Mouse (Mus musculus): ENCODE data around the gene Etl4. TPM values are rescaled to one million over a fixed set of nuclear protein-coding genes. Genes with fewer than 3 reads are reported as not detected.

The Etl4 gene
- polyA plus RNA-seq, 1 experiment from 2014 or later = 7.3 TPM

DNA sequence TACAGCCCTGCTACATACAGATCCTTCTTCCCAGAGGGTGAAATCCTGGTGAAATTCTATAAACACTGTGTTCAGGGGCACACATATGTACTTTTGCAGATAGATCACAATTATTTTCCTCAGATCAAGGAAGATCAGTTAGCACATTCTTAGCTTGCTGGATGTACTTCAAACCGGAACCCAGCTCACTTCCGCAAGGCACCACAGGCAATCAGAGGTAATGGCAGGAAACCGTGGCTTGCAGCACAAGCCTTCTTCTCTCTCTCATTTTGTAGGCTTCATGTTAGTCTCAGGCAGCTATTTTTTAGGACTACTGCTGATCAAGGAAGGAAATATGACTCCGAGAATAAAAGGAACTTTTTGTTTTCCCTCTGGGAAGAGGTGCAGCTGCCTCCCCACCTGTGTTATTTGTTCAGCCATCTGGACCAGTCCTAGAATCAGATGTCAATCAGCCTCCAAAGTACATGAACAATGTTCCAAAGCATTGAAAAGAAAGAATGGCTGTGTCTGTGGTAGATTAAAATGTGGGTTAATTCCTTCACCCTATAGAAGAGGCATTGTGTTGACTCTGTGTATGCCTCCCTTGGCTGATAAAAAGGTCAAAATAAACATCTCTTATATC, 338.6 kb downstream of the Etl4 start:
- H3K27me3 ChIP-seq (ENCODE audit: control insufficient read depth, insufficient read depth, low read length) = no peaks in the 10 kb centered on the region
- ATAC-seq (ENCODE audit: low read depth) = no peak
- H3K9me3 ChIP-seq (ENCODE audit: control insufficient read depth, low read length) = no peaks in the 10 kb centered on the region
- WGBS = 61% methylated on average over 4 of the region's 4 CpGs
- H3K4me3 ChIP-seq (ENCODE audit: low read depth, low read length) = no peak overlapping the region
- no peak overlapping the region for H3K9ac ChIP-seq (replicated peaks; ENCODE audit: low read depth, low read length)
- H3K4me2 ChIP-seq (ENCODE audit: low read depth, low read length) = no peak overlapping the region
- no peak overlapping the region for H3K27ac ChIP-seq (ENCODE audit: low read depth, low read length)
- H3K36me3 ChIP-seq (ENCODE audit: control insufficient read depth, insufficient read depth, low read length) = no peaks in the 10 kb centered on the region
- no peaks in the 10 kb centered on the region for H3K4me1 ChIP-seq (ENCODE audit: control insufficient read depth, insufficient read depth, low read length)

DNA sequence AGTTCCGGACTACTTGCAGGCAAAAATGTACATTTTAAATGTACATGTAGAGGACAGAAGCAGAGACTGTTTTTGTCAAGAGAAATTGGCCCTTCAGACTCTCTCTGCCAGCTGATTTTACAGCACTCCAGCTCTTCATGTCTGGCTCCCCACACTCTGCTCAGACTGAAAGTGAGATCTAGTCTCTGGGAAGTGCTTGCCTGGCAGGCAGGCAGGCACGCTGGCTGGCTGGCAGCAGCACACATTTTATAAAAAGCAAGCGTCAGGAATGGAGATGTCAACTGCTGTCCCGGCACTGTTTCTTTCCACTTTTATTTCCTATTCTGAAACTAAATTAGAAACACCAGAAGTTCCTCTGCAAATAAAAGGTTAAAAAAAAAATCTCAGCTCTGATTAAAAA, 339.8 kb downstream of the Etl4 start:
- Histone ChIP-seq H3K4me3 (ENCODE audit: low read depth, low read length) (no peak overlapping the region), H3K36me3 (ENCODE audit: control insufficient read depth, insufficient read depth, low read length) (no peaks in the 10 kb centered on the region), H3K4me1 (ENCODE audit: control insufficient read depth, insufficient read depth, low read length) (no peaks in the 10 kb centered on the region), H3K27ac (ENCODE audit: low read depth, low read length) (no peak overlapping the region), H3K27me3 (ENCODE audit: control insufficient read depth, insufficient read depth, low read length) (no peaks in the 10 kb centered on the region), H3K9me3 (ENCODE audit: control insufficient read depth, low read length) (no peaks in the 10 kb centered on the region), H3K4me2 (ENCODE audit: low read depth, low read length) (no peak overlapping the region), H3K9ac (replicated peaks; ENCODE audit: low read depth, low read length) (no peak overlapping the region)
- ATAC-seq (ENCODE audit: low read depth) = no peak
- WGBS = 59% methylated on average over 4 of the region's 4 CpGs

DNA sequence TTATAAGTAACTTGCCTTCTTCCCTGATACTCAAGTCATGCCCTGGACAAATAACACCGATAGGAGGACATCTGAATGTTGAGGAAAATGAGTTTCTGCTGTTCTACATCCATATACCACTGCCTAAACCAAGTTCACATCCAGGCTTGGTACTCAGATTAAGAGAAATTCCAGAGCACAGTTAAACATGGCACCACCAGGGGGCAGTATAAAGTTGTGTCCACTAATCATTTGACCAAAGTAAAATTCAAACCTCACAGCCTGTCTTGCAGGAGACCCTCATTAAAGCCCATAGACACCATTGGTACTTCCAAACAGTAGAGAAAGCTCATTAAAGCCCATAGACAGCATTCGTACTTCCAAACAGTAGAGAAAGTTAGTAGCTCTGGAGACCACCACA, 366.5 kb downstream of the Etl4 start:
- Histone ChIP-seq H3K9ac (replicated peaks; ENCODE audit: low read depth, low read length) (no peak overlapping the region), H3K27me3 (ENCODE audit: control insufficient read depth, insufficient read depth, low read length) (no peaks in the 10 kb centered on the region), H3K27ac (ENCODE audit: low read depth, low read length) (no peak overlapping the region), H3K4me3 (ENCODE audit: low read depth, low read length) (no peak overlapping the region), H3K36me3 (ENCODE audit: control insufficient read depth, insufficient read depth, low read length) (no peaks in the 10 kb centered on the region), H3K9me3 (ENCODE audit: control insufficient read depth, low read length) (no peaks in the 10 kb centered on the region), H3K4me2 (ENCODE audit: low read depth, low read length) (no peak overlapping the region), H3K4me1 (ENCODE audit: control insufficient read depth, insufficient read depth, low read length) (no peaks in the 10 kb centered on the region)
- WGBS = 49% methylated on average over 2 of the region's 2 CpGs
- peak; percentile 11; the same call in 1 of the 2 replicates for ATAC-seq (ENCODE audit: low read depth)

DNA sequence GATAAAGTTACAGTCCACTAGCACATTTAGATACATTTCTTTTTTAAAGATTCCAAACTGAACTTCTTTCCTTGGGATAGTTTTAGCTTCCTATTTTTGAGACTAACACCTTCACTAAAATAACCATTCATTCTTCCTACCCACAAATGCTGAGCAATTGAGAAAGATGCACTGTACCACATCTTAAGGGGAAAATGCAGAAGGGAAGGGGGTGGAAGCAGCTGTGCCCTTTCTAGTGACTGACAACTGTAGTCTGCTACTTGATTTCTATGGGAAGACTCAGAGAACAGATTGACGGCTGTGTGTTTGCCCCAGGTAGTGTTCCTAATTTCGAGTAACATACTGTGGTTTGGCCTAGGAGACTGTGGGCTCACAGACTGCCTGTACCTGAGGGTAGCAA, 372.3 kb downstream of the Etl4 start:
- no peak overlapping the region for H3K4me2 ChIP-seq (ENCODE audit: low read depth, low read length)
- 75% methylated on average over 2 of the region's 2 CpGs for WGBS
- no peaks in the 10 kb centered on the region for H3K27me3 ChIP-seq (ENCODE audit: control insufficient read depth, insufficient read depth, low read length)
- H3K9ac ChIP-seq (replicated peaks; ENCODE audit: low read depth, low read length) = no peak overlapping the region
- no peaks in the 10 kb centered on the region for H3K4me1 ChIP-seq (ENCODE audit: control insufficient read depth, insufficient read depth, low read length)
- no peaks in the 10 kb centered on the region for H3K36me3 ChIP-seq (ENCODE audit: control insufficient read depth, insufficient read depth, low read length)
- no peaks in the 10 kb centered on the region for H3K9me3 ChIP-seq (ENCODE audit: control insufficient read depth, low read length)
- no peak for ATAC-seq (ENCODE audit: low read depth)
- H3K4me3 ChIP-seq (ENCODE audit: low read depth, low read length) = no peak overlapping the region
- no peak overlapping the region for H3K27ac ChIP-seq (ENCODE audit: low read depth, low read length)

DNA sequence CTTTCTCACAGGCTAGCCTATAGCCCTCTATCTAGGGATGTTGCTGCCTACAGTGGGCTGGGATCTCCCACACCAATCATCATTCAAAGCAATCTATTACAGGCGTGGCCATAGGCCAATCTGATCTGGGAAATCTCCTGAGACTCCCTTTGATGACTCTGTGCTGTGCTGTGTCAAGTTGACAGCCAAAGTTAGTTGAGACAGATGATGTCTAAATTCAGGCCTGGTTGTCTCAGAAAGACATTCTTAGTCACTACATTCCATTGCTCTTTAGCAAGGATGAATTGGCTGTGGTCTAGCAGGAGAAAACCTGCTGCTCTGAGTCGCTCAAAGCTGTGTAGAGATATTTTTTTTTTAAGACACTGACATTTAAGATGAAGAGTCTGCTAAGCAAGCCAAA, 374.8 kb downstream of the Etl4 start:
- no peaks in the 10 kb centered on the region for H3K27me3 ChIP-seq (ENCODE audit: control insufficient read depth, insufficient read depth, low read length)
- H3K36me3 ChIP-seq (ENCODE audit: control insufficient read depth, insufficient read depth, low read length) = no peaks in the 10 kb centered on the region
- H3K9ac ChIP-seq (replicated peaks; ENCODE audit: low read depth, low read length) = no peak overlapping the region
- no peak overlapping the region for H3K4me3 ChIP-seq (ENCODE audit: low read depth, low read length)
- no peak overlapping the region for H3K4me2 ChIP-seq (ENCODE audit: low read depth, low read length)
- no peak for ATAC-seq (ENCODE audit: low read depth)
- no peaks in the 10 kb centered on the region for H3K9me3 ChIP-seq (ENCODE audit: control insufficient read depth, low read length)
- WGBS = 86% methylated on average over 2 of the region's 2 CpGs
- no peaks in the 10 kb centered on the region for H3K4me1 ChIP-seq (ENCODE audit: control insufficient read depth, insufficient read depth, low read length)
- H3K27ac ChIP-seq (ENCODE audit: low read depth, low read length) = no peak overlapping the region

DNA sequence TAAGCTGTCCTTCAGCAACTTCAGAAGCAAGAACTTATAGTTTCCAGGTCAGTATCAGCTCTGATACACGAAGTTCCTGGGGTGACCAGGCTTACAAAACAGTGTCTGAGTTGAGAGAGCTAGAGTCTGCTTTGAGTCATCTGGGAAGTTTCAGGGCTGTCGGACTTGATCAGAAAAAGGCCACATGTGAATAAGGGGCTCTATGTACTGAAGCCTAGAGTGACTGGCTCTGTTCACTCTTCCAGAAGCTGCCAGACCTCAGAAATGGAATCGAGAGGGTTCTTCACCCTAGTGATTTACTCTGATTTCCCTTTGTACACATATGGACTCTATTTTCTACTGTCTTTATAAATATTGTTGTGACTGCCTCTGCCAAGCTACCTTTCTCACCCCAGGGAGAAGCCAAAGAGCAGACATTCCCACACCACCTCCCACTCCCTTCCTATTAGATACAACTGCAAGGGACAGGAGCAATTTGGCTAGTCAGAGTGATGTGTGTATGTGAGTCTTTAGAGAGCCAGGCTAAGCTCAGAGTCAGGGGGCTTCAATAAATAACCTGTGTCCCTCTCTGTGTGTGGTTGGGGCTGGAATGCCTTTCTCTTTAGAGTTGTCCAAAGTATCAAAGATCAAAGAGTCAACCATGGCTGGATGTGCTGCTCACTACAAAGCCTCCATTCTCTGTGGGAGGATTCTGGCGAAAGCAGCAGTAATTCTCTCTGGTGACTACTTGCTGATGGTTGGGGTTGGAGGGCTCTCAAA, 381.6 kb downstream of the Etl4 start:
- H3K36me3 ChIP-seq (ENCODE audit: control insufficient read depth, insufficient read depth, low read length) = no peaks in the 10 kb centered on the region
- H3K4me1 ChIP-seq (ENCODE audit: control insufficient read depth, insufficient read depth, low read length) = no peaks in the 10 kb centered on the region
- 38% methylated on average over 4 of the region's 4 CpGs for WGBS
- H3K27me3 ChIP-seq (ENCODE audit: control insufficient read depth, insufficient read depth, low read length) = no peaks in the 10 kb centered on the region
- 0 out of 2 replicates have a peak, but pooled peaks have one; percentile 51 for ATAC-seq (ENCODE audit: low read depth)
- no peaks in the 10 kb centered on the region for H3K9me3 ChIP-seq (ENCODE audit: control insufficient read depth, low read length)
- H3K9ac ChIP-seq (replicated peaks; ENCODE audit: low read depth, low read length) = no peak overlapping the region
- H3K4me3 ChIP-seq (ENCODE audit: low read depth, low read length) = no peak overlapping the region
- no peak overlapping the region for H3K4me2 ChIP-seq (ENCODE audit: low read depth, low read length)
- no peak overlapping the region for H3K27ac ChIP-seq (ENCODE audit: low read depth, low read length)

DNA sequence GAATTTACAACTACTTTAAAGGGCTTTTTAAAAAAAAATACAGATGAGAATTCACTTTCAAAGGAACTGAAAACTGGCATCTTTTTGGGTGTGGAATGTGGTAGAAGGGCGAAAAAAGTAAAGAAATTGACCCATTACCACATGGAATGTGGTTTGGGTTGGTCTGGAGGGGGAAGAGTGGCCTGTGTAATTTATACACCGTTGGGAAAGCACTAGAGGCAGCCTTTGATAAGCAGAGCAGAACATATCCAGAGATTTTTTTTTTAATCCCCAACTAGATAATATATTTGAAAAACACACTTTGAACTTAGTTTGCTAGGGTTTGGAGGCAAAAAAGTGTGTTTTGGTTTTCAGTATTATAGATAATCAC, 382.1 kb downstream of the Etl4 start:
- H3K9ac ChIP-seq (replicated peaks; ENCODE audit: low read depth, low read length) = no peak overlapping the region
- no peaks in the 10 kb centered on the region for H3K9me3 ChIP-seq (ENCODE audit: control insufficient read depth, low read length)
- no peak for ATAC-seq (ENCODE audit: low read depth)
- H3K27me3 ChIP-seq (ENCODE audit: control insufficient read depth, insufficient read depth, low read length) = no peaks in the 10 kb centered on the region
- H3K4me3 ChIP-seq (ENCODE audit: low read depth, low read length) = no peak overlapping the region
- H3K4me1 ChIP-seq (ENCODE audit: control insufficient read depth, insufficient read depth, low read length) = no peaks in the 10 kb centered on the region
- WGBS = 6% methylated on average over 2 of the region's 2 CpGs
- H3K36me3 ChIP-seq (ENCODE audit: control insufficient read depth, insufficient read depth, low read length) = no peaks in the 10 kb centered on the region
- no peak overlapping the region for H3K27ac ChIP-seq (ENCODE audit: low read depth, low read length)
- no peak overlapping the region for H3K4me2 ChIP-seq (ENCODE audit: low read depth, low read length)

DNA sequence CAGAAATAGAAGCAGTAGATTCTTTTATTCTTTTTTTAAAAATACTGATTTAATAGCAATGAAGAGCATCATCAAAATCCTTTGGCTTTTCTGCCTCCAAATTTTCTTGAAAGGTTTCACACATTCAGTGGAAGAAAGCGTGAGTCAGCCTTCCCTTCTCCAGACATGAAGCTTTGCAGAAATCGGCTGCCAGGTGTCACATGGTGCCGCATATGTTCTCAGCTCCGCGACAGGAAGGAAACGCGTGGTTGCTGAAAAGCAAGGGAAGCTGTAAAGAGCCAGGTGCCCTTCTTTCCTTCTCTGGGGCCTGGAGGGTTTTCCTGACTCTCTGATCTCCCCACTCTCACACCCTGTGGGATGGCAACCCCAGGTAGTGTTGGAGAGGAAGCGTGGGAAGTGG, 383.8 kb downstream of the Etl4 start:
- no peak overlapping the region for H3K4me2 ChIP-seq (ENCODE audit: low read depth, low read length)
- no peaks in the 10 kb centered on the region for H3K36me3 ChIP-seq (ENCODE audit: control insufficient read depth, insufficient read depth, low read length)
- no peak overlapping the region for H3K9ac ChIP-seq (replicated peaks; ENCODE audit: low read depth, low read length)
- no peak for ATAC-seq (ENCODE audit: low read depth)
- no peak overlapping the region for H3K27ac ChIP-seq (ENCODE audit: low read depth, low read length)
- no peaks in the 10 kb centered on the region for H3K4me1 ChIP-seq (ENCODE audit: control insufficient read depth, insufficient read depth, low read length)
- no peaks in the 10 kb centered on the region for H3K9me3 ChIP-seq (ENCODE audit: control insufficient read depth, low read length)
- 84% methylated on average over 8 of the region's 8 CpGs for WGBS
- no peaks in the 10 kb centered on the region for H3K27me3 ChIP-seq (ENCODE audit: control insufficient read depth, insufficient read depth, low read length)
- no peak overlapping the region for H3K4me3 ChIP-seq (ENCODE audit: low read depth, low read length)

DNA sequence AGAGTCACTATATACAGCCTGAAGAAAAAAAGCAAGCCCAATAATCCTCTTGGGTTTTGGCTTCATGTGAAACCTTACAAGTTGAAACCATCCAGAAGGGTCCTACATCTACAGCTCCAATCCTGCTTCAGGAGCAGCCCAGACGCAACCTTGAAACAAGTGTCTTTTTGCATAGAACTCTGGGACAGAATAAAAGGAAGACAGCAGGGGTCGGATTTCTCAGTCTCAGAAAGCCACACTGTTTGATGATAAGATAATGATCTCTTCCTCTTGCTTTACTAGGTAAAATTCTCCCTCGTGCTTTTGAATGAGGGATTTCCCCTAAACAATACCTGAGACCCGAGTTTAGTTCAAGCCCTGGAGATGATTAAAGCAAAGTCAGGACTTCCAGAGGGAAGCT, 385.0 kb downstream of the Etl4 start:
- Histone ChIP-seq H3K27me3 (ENCODE audit: control insufficient read depth, insufficient read depth, low read length) (no peaks in the 10 kb centered on the region), H3K27ac (ENCODE audit: low read depth, low read length) (no peak overlapping the region), H3K36me3 (ENCODE audit: control insufficient read depth, insufficient read depth, low read length) (no peaks in the 10 kb centered on the region), H3K4me3 (ENCODE audit: low read depth, low read length) (no peak overlapping the region), H3K4me1 (ENCODE audit: control insufficient read depth, insufficient read depth, low read length) (no peaks in the 10 kb centered on the region), H3K4me2 (ENCODE audit: low read depth, low read length) (no peak overlapping the region), H3K9me3 (ENCODE audit: control insufficient read depth, low read length) (no peaks in the 10 kb centered on the region), H3K9ac (replicated peaks; ENCODE audit: low read depth, low read length) (no peak overlapping the region)
- 38% methylated on average over 4 of the region's 4 CpGs for WGBS
- ATAC-seq (ENCODE audit: low read depth) = no peak
